9 mouse cellular contexts compared by ENCODE assay signal in genomic region chr8:125509776-125510175, GRCm38 (mm10). TPM values are rescaled to one million over a fixed set of nuclear protein-coding genes. Genes with fewer than 3 reads are reported as not detected.
DNase-seq lines count a peak whose midpoint lies in the region; ATAC-seq and TF ChIP-seq lines count a peak whose summit lies in the region.
"Had no signal": no experiment of that assay in that cellular context is flagged by ENCODE, and none has a peak within 500 bp of the region (broad histone marks: within the 10 kb centered on the region; RNA-seq: fewer than 3 reads in every experiment).

No protein-coding gene starts in this region.

- 32% methylated on average over 4 of the region's 4 CpGs for WGBS in neural tube, embryonic 11.5 days
- WGBS in neural tube, embryonic 15.5 days, result 17% methylated on average over 4 of the region's 4 CpGs
- WGBS in heart, embryonic 14.5 days, result 47% methylated on average over 4 of the region's 4 CpGs

- H3K4me2 ChIP-seq in neural tube, embryonic 11.5 days (ENCODE audit: low read depth), result no peak overlapping the region
- H3K4me2 ChIP-seq in neural tube, embryonic 15.5 days, result no peak overlapping the region
- H3K4me2 ChIP-seq in heart, embryonic 14.5 days (ENCODE audit: low read length), result no peak overlapping the region
- H3K4me2 ChIP-seq: liver, embryonic 11.5 days had no signal

- no peaks in the 10 kb centered on the region for H3K27me3 ChIP-seq in neural tube, embryonic 11.5 days (ENCODE audit: control insufficient read depth, insufficient read depth, low read length)
- no peaks in the 10 kb centered on the region for H3K27me3 ChIP-seq in neural tube, embryonic 15.5 days (replicated peaks)
- no peaks in the 10 kb centered on the region for H3K27me3 ChIP-seq in heart, embryonic 14.5 days (ENCODE audit: control insufficient read depth, insufficient read depth, low read length)

- TF ChIP-seq CTCF in layer of hippocampus, adult 2 months (conservative IDR thresholded peaks at IDR 0.05), result no peak

- no peaks in the 10 kb centered on the region for H3K9me3 ChIP-seq in neural tube, embryonic 11.5 days (ENCODE audit: control insufficient read depth, low read length)
- no peaks in the 10 kb centered on the region for H3K9me3 ChIP-seq in neural tube, embryonic 15.5 days (replicated peaks)
- no peaks in the 10 kb centered on the region for H3K9me3 ChIP-seq in heart, embryonic 14.5 days (ENCODE audit: control insufficient read depth, low read length)

- no peak overlapping the region for H3K9ac ChIP-seq in neural tube, embryonic 11.5 days (ENCODE audit: low read length)
- H3K9ac ChIP-seq in neural tube, embryonic 15.5 days (replicated peaks), result no peak overlapping the region
- 0 out of 2 replicates have a peak overlapping the region, but pooled peaks have one; percentile 21 for H3K9ac ChIP-seq in heart, embryonic 14.5 days (ENCODE audit: low read length)

- H3K4me3 ChIP-seq in neural tube, embryonic 11.5 days (ENCODE audit: low read depth, low read length), result no peak overlapping the region
- H3K4me3 ChIP-seq in neural tube, embryonic 15.5 days (replicated peaks), result no peak overlapping the region
- no peak overlapping the region for H3K4me3 ChIP-seq in heart, embryonic 14.5 days (ENCODE audit: control insufficient read depth in 1 of 2, insufficient read depth in 1 of 2, low read depth in 1 of 2, low read length in 2 of 2)
- no peak overlapping the region for H3K4me3 ChIP-seq in layer of hippocampus, adult 2 months

- H3K27ac ChIP-seq in neural tube, embryonic 11.5 days (ENCODE audit: low read depth, low read length), result no peak overlapping the region
- no peak overlapping the region for H3K27ac ChIP-seq in neural tube, embryonic 15.5 days (replicated peaks)
- peak overlapping the region; percentile 31 to 75; a peak in 3 of 4 replicates for H3K27ac ChIP-seq in heart, embryonic 14.5 days (replicated peaks in 1 of 2; ENCODE audit: control insufficient read depth in 1 of 2, insufficient read depth in 1 of 2, low read depth in 2 of 2, low read length in 2 of 2)
- no peak overlapping the region for H3K27ac ChIP-seq in layer of hippocampus, adult 2 months

- peaks cover 22% of the 10 kb centered on the region for H3K4me1 ChIP-seq in neural tube, embryonic 11.5 days (ENCODE audit: control insufficient read depth, insufficient read depth, low read length)
- peaks cover 61% of the 10 kb centered on the region for H3K4me1 ChIP-seq in neural tube, embryonic 15.5 days
- H3K4me1 ChIP-seq in heart, embryonic 14.5 days (ENCODE audit: control insufficient read depth in 2 of 2, insufficient read depth in 2 of 2, low read length in 2 of 2), result peaks cover 79 to 96% of the 10 kb centered on the region in 2 experiments

- no peak for ATAC-seq in neural tube, embryonic 11.5 days (ENCODE audit: insufficient read depth, low FRiP score, low TSS enrichment)
- ATAC-seq in neural tube, embryonic 15.5 days (ENCODE audit: low FRiP score), result no peak
- no peak for ATAC-seq in heart, embryonic 14.5 days (ENCODE audit: insufficient number of reproducible peaks, insufficient read depth, low FRiP score, low read depth)

- DNase-seq in gastrocnemius, postnatal 10 days, result peak; percentile 46
- DNase-seq in gastrocnemius, postnatal 4 days (ENCODE audit: low spot score in 2 of 2), result no peak
- DNase-seq in neural tube, embryonic 11.5 days (ENCODE audit: low spot score), result peak; percentile 54
- peak; percentile 58 for DNase-seq in retina, embryonic 14.5 days (ENCODE audit: low spot score)
- no peak for DNase-seq in layer of hippocampus, adult 2 months (ENCODE audit: low spot score in 2 of 2)
- no peak for DNase-seq in thymus, adult 18-20 months

- H3K36me3 ChIP-seq in neural tube, embryonic 11.5 days (ENCODE audit: control insufficient read depth, insufficient read depth, low read length), result no peaks in the 10 kb centered on the region
- H3K36me3 ChIP-seq in neural tube, embryonic 15.5 days, result no peaks in the 10 kb centered on the region
- H3K36me3 ChIP-seq in heart, embryonic 14.5 days (ENCODE audit: control insufficient read depth, insufficient read depth, low read length), result no peaks in the 10 kb centered on the region

RNA-seq across cellular contexts. Expression of gene Sipa1l2, which starts 59.8 kb away (rescaled TPM):
- 10 to 100 TPM; 12.9 to 16.7 TPM for total RNA-seq in gastrocnemius, postnatal 10 days (2021)
- total RNA-seq in gastrocnemius, postnatal 4 days (2021), result 10 to 100 TPM; 24.2 to 27.5 TPM
- 11.6 TPM in 2 replicates for polyA plus RNA-seq in neural tube, embryonic 11.5 days (2014; fragmentation: Nextera tagmentation; extraction: Ambion mirVana)
- 16.3 and 16.8 TPM in 2 replicates for polyA plus RNA-seq in neural tube, embryonic 15.5 days (2015; fragmentation: Nextera tagmentation; extraction: Ambion mirVana)
- polyA plus RNA-seq in heart, embryonic 14.5 days (2014; fragmentation: Nextera tagmentation; extraction: Ambion mirVana), result 17.8 and 18.0 TPM in 2 replicates
- total RNA-seq in layer of hippocampus, adult 2 months (2021), result 10 to 100 TPM; 69.5 to 72.1 TPM

Comparison
In these comparisons a context has a peak if more than half of its experiments do, and no peak if none do; other contexts are left out.
1. DNase-seq: peak in gastrocnemius, postnatal 10 days (single experiment), neural tube, embryonic 11.5 days (single experiment) and retina, embryonic 14.5 days (single experiment); none in gastrocnemius, postnatal 4 days (0 of 2), layer of hippocampus, adult 2 months (0 of 2) and thymus, adult 18-20 months (0 of 2).
2. H3K27ac ChIP-seq: peak in heart, embryonic 14.5 days (2 of 2); none in neural tube, embryonic 11.5 days (single experiment), neural tube, embryonic 15.5 days (single experiment) and layer of hippocampus, adult 2 months (single experiment).